Mouse (Mus musculus): ENCODE results near the gene Chkb. TPM values are rescaled to one million over a fixed set of nuclear protein-coding genes. Genes with fewer than 3 reads are reported as not detected.
"Not testable (repeated sequence)": the region's sequence is repeated elsewhere in the genome, so short reads cannot be mapped to it uniquely, and the experiment has no call there.

Chkb gene
- polyA plus RNA-seq, 1 experiment from 2014 or later, result 68.9 TPM

DNA sequence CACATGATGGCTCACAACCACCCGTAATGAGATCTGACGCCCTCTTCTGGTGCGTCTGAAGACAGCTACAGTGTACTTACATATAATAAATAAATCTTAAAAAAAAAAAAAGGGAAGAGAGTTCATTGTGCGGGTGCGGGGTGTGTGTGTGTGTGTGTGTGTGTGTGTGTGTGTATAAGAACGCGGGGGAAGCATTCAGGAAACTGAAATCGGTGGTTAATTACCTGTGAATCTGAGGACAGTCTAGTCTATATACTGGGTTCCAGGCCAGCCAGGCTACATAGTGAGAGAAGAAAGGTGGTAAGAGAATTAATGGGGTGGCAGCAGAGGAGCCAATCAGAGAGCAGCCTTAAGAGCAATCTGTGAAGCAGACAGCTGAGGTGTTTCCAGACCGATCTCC is 1.1 kb upstream of the Chkb start:
- not testable (repeated sequence) for H3K27me3 ChIP-seq (ENCODE audit: control insufficient read depth, insufficient read depth, low read length); H3K9me3 ChIP-seq (ENCODE audit: control insufficient read depth, low read length); H3K4me3 ChIP-seq (ENCODE audit: control insufficient read depth in 1 of 2, insufficient read depth in 1 of 2, low read depth in 1 of 2, low read length in 2 of 2); ATAC-seq (ENCODE audit: insufficient number of reproducible peaks, insufficient read depth, low FRiP score, low read depth); H3K27ac ChIP-seq (replicated peaks in 1 of 2; ENCODE audit: control insufficient read depth in 1 of 2, insufficient read depth in 1 of 2, low read depth in 2 of 2, low read length in 2 of 2)
- Histone ChIP-seq H3K36me3 (ENCODE audit: control insufficient read depth, insufficient read depth, low read length) (peaks cover 28% of the 10 kb centered on the region), H3K4me1 (ENCODE audit: control insufficient read depth in 2 of 2, insufficient read depth in 2 of 2, low read length in 2 of 2) (peaks cover 14 to 24% of the 10 kb centered on the region in 2 experiments), H3K4me2 (ENCODE audit: low read length) (peak overlapping the region; percentile 93; the same call in 1 of the 2 replicates), H3K9ac (ENCODE audit: low read length) (0 out of 2 replicates have a peak overlapping the region, but pooled peaks have one; percentile 31)
- WGBS, result 73% methylated on average over 6 of the region's 9 CpGs

DNA sequence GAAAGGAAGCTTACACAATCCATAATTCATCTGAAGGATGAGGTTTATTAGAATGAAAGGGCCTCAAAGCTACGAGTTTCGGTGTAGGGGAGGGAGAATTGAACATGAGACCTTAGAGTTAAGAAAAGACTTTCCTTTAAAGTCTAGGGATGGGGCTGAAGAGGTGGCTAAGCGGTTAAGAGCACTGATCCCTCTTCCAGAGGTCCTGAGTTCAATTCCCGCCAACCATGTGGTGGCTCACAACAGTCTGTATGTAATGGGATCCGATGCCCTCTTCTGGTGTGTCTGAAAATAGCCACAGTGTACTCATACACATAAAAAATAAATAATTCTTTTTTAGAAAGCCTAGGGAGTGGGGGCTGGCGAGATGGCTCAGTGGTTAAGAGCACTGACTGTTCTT is 633 bp upstream of the Chkb start:
- 38% methylated on average over 6 of the region's 6 CpGs for WGBS
- H3K27ac ChIP-seq (replicated peaks in 1 of 2; ENCODE audit: control insufficient read depth in 1 of 2, insufficient read depth in 1 of 2, low read depth in 2 of 2, low read length in 2 of 2), result peak overlapping the region; percentile 94 to 99
- no peak for ATAC-seq (ENCODE audit: insufficient number of reproducible peaks, insufficient read depth, low FRiP score, low read depth)
- H3K9ac ChIP-seq (ENCODE audit: low read length), result peak overlapping the region; percentile 91
- H3K4me1 ChIP-seq (ENCODE audit: control insufficient read depth in 2 of 2, insufficient read depth in 2 of 2, low read length in 2 of 2), result peaks cover 14 to 24% of the 10 kb centered on the region in 2 experiments
- peak overlapping the region; percentile 68 to 70 for H3K4me3 ChIP-seq (ENCODE audit: control insufficient read depth in 1 of 2, insufficient read depth in 1 of 2, low read depth in 1 of 2, low read length in 2 of 2)
- no peaks in the 10 kb centered on the region for H3K9me3 ChIP-seq (ENCODE audit: control insufficient read depth, low read length)
- no peaks in the 10 kb centered on the region for H3K27me3 ChIP-seq (ENCODE audit: control insufficient read depth, insufficient read depth, low read length)
- H3K36me3 ChIP-seq (ENCODE audit: control insufficient read depth, insufficient read depth, low read length), result peaks cover 28% of the 10 kb centered on the region
- peak overlapping the region; percentile 93 for H3K4me2 ChIP-seq (ENCODE audit: low read length)

DNA sequence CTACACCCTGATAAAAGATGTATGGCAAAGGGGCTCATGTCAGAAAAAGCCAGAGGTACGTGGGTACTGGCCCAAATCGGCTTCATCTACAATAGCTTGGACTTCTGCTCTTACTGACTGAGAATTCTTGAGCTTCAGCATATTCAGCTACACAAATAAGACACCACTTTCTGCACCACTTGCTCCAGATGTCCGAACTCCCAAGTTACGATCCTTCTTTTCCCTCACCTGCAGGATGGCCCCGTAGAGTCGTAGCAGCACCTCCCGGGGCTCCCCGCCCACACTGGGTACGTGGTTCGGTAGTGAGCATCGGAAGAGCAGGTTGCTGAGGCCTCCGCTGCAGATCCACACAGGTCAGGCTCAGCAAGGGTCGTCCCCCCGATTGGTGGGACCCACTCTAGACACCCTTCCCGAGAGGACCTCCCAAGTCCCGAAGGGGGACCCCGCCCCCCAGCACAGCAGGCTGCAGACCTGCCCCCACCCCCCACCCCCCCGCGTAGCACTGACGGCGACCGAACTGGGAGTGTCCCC is 822 bp downstream of the Chkb start:
- H3K36me3 ChIP-seq (ENCODE audit: control insufficient read depth, insufficient read depth, low read length), result peaks cover 40% of the 10 kb centered on the region
- no peaks in the 10 kb centered on the region for H3K27me3 ChIP-seq (ENCODE audit: control insufficient read depth, insufficient read depth, low read length)
- H3K9me3 ChIP-seq (ENCODE audit: control insufficient read depth, low read length), result no peaks in the 10 kb centered on the region
- peak overlapping the region; percentile 91 for H3K9ac ChIP-seq (ENCODE audit: low read length)
- H3K4me2 ChIP-seq (ENCODE audit: low read length), result peak overlapping the region; percentile 93
- H3K27ac ChIP-seq (replicated peaks in 1 of 2; ENCODE audit: control insufficient read depth in 1 of 2, insufficient read depth in 1 of 2, low read depth in 2 of 2, low read length in 2 of 2), result peak overlapping the region; percentile 57 to 99; a peak in 3 of 4 replicates
- peak; percentile 5; the same call in 1 of the 2 replicates for ATAC-seq (ENCODE audit: insufficient number of reproducible peaks, insufficient read depth, low FRiP score, low read depth)
- peaks cover 21 to 32% of the 10 kb centered on the region in 2 experiments for H3K4me1 ChIP-seq (ENCODE audit: control insufficient read depth in 2 of 2, insufficient read depth in 2 of 2, low read length in 2 of 2)
- H3K4me3 ChIP-seq (ENCODE audit: control insufficient read depth in 1 of 2, insufficient read depth in 1 of 2, low read depth in 1 of 2, low read length in 2 of 2), result peak overlapping the region; percentile 68 to 70
- WGBS, result 4% methylated on average over 21 of the region's 22 CpGs

DNA sequence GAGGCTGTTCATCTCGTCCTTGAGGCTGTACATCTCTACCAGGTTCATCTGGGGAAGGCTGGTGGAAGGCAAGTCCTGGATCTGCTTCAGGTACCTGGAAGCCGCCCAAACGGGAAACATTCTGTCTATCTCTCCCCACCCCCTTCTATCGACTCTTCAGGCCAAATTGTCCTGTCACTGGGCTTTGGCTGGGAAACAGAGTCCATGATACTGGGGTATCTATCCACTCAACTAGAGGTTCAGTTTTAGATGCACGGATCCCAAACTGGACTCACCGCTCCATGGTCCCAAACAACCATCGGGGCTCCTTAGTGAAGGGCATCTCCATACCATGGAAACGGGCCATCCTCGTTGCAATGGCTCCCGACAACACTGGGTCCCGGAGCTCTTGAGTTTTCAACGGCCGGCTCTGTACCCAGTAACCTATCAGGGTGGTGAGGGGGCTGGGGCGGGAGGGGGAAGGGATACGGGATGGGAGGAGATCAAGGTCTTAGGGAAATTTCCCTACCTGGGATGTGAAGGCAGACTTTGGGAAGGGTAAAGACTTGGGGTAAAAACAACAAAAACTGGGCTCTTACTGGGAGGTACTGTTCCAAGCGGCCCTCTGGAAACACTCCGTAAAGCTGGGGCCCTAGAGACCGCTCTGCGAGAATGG is 1.4 kb downstream of the Chkb start:
- Histone ChIP-seq H3K36me3 (ENCODE audit: control insufficient read depth, insufficient read depth, low read length) (peaks cover 46% of the 10 kb centered on the region), H3K27ac (replicated peaks in 1 of 2; ENCODE audit: control insufficient read depth in 1 of 2, insufficient read depth in 1 of 2, low read depth in 2 of 2, low read length in 2 of 2) (peak overlapping the region in 1 of 2 experiments; percentile 99; a peak in 2 of 4 replicates), H3K4me1 (ENCODE audit: control insufficient read depth in 2 of 2, insufficient read depth in 2 of 2, low read length in 2 of 2) (peaks cover 25 to 38% of the 10 kb centered on the region in 2 experiments), H3K9ac (ENCODE audit: low read length) (peak overlapping the region; percentile 91), H3K27me3 (ENCODE audit: control insufficient read depth, insufficient read depth, low read length) (no peaks in the 10 kb centered on the region), H3K9me3 (ENCODE audit: control insufficient read depth, low read length) (no peaks in the 10 kb centered on the region), H3K4me2 (ENCODE audit: low read length) (peak overlapping the region; percentile 93), H3K4me3 (ENCODE audit: control insufficient read depth in 1 of 2, insufficient read depth in 1 of 2, low read depth in 1 of 2, low read length in 2 of 2) (peak overlapping the region; percentile 68 to 70)
- no peak for ATAC-seq (ENCODE audit: insufficient number of reproducible peaks, insufficient read depth, low FRiP score, low read depth)
- WGBS, result 78% methylated on average over 19 of the region's 19 CpGs

DNA sequence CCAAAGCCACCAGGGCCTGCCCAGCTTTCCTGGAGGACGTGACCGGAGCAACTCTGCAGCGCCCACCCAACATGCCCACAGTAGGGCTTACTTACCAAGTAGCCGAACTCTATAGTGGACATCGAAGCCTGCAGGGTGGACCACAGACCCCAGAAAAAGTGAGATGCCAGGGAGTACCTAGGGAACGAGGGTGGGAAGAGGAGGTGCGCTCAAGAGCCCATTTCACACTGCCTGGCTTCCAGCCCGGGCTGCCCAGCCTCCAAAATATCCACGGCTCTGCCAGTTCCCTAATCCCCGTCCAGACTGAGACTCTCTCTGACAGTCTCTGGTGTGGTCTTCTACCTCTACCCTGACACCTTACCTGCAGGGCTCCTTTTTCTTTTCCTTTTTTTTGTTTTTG is 3.0 kb downstream of the Chkb start:
- Histone ChIP-seq H3K4me3 (ENCODE audit: control insufficient read depth in 1 of 2, insufficient read depth in 1 of 2, low read depth in 1 of 2, low read length in 2 of 2) (no peak overlapping the region), H3K4me2 (ENCODE audit: low read length) (no peak overlapping the region), H3K27me3 (ENCODE audit: control insufficient read depth, insufficient read depth, low read length) (no peaks in the 10 kb centered on the region), H3K9me3 (ENCODE audit: control insufficient read depth, low read length) (no peaks in the 10 kb centered on the region), H3K27ac (replicated peaks in 1 of 2; ENCODE audit: control insufficient read depth in 1 of 2, insufficient read depth in 1 of 2, low read depth in 2 of 2, low read length in 2 of 2) (peak overlapping the region; percentile 99 to 100), H3K36me3 (ENCODE audit: control insufficient read depth, insufficient read depth, low read length) (peaks cover 54% of the 10 kb centered on the region), H3K9ac (ENCODE audit: low read length) (peak overlapping the region; percentile 54), H3K4me1 (ENCODE audit: control insufficient read depth in 2 of 2, insufficient read depth in 2 of 2, low read length in 2 of 2) (peaks cover 25 to 41% of the 10 kb centered on the region in 2 experiments)
- 73% methylated on average over 10 of the region's 10 CpGs for WGBS
- no peak for ATAC-seq (ENCODE audit: insufficient number of reproducible peaks, insufficient read depth, low FRiP score, low read depth)

DNA sequence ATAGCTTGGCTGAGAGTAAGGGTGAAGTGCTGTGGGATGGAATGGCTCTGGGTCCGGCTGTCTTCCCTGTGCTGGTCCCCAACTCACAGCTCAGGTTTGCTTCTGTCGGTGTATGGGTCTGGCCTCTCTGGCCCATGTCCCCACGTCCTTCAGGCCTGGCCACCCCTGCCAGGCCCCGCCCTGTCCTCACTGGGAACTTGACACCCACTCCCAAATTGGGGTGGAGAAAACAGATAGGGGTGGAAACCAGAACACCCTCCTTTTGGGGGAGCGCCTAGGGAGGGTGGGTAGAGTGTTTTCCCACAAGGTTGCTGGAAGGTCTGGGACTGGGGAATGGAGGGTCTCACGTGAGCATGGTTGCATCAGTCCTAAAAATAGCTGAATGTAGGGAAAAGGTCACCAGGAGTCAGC is 4.0 kb downstream of the Chkb start, which contains the start of gene Cpt1b:
Cpt1b (minus strand) TSS at position 153 of the 411 bp plus-strand sequence.
- Histone ChIP-seq H3K4me1 (ENCODE audit: control insufficient read depth in 2 of 2, insufficient read depth in 2 of 2, low read length in 2 of 2) (peaks cover 25 to 38% of the 10 kb centered on the region in 2 experiments), H3K27ac (replicated peaks in 1 of 2; ENCODE audit: control insufficient read depth in 1 of 2, insufficient read depth in 1 of 2, low read depth in 2 of 2, low read length in 2 of 2) (peak within 1 kb of the TSS; percentile 99 to 100), H3K9ac (ENCODE audit: low read length) (peak within 1 kb of the TSS; percentile 95), H3K36me3 (ENCODE audit: control insufficient read depth, insufficient read depth, low read length) (peaks cover 62% of the 10 kb centered on the region), H3K9me3 (ENCODE audit: control insufficient read depth, low read length) (no peaks in the 10 kb centered on the region), H3K4me2 (ENCODE audit: low read length) (peak within 1 kb of the TSS; percentile 75), H3K4me3 (ENCODE audit: control insufficient read depth in 1 of 2, insufficient read depth in 1 of 2, low read depth in 1 of 2, low read length in 2 of 2) (peak within 1 kb of the TSS; percentile 61 to 76), H3K27me3 (ENCODE audit: control insufficient read depth, insufficient read depth, low read length) (no peaks in the 10 kb centered on the region)
- WGBS, result 16% methylated on average over 6 of the region's 6 CpGs
- ATAC-seq (ENCODE audit: insufficient number of reproducible peaks, insufficient read depth, low FRiP score, low read depth), result peak; percentile 74

DNA sequence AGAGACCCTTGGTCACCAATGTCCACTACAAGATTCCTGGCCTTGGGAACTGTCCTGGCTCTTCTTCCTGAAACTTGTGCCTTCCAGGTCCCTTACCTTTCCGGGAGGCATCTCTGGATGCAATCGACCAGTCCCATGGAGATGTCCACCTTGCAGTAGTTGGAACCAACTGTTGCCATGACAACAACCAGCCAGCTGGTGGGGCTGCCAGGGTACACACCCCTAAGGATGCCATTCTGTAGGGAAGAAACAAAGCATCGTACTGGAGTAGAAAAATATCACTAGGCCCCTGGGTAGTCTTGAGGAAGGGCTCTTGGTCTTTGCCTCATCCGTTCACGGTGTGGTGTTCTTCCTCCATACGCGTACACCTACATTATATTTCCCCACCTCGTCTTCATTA is 5.1 kb downstream of the Chkb start:
- H3K9ac ChIP-seq (ENCODE audit: low read length), result peak overlapping the region; percentile 95

More for the DNA sequence above, 5.1 kb downstream of the Chkb start:
- Histone ChIP-seq H3K4me2 (ENCODE audit: low read length) (peak overlapping the region; percentile 75), H3K9me3 (ENCODE audit: control insufficient read depth, low read length) (no peaks in the 10 kb centered on the region), H3K27me3 (ENCODE audit: control insufficient read depth, insufficient read depth, low read length) (no peaks in the 10 kb centered on the region), H3K27ac (replicated peaks in 1 of 2; ENCODE audit: control insufficient read depth in 1 of 2, insufficient read depth in 1 of 2, low read depth in 2 of 2, low read length in 2 of 2) (peak overlapping the region; percentile 60 to 99; a peak in 3 of 4 replicates), H3K4me3 (ENCODE audit: control insufficient read depth in 1 of 2, insufficient read depth in 1 of 2, low read depth in 1 of 2, low read length in 2 of 2) (peak overlapping the region; percentile 51 to 61), H3K36me3 (ENCODE audit: control insufficient read depth, insufficient read depth, low read length) (peaks cover 73% of the 10 kb centered on the region), H3K4me1 (ENCODE audit: control insufficient read depth in 2 of 2, insufficient read depth in 2 of 2, low read length in 2 of 2) (peaks cover 25 to 38% of the 10 kb centered on the region in 2 experiments)
- 78% methylated on average over 8 of the region's 8 CpGs for WGBS
- ATAC-seq (ENCODE audit: insufficient number of reproducible peaks, insufficient read depth, low FRiP score, low read depth), result no peak
